Mouse (Mus musculus) central nervous system, embryonic 11.5 days (tissue): Measurements from ENCODE around the gene Bysl. TPM values are rescaled to one million over a fixed set of nuclear protein-coding genes. Genes with fewer than 3 reads are reported as not detected.

Source experiments
- polyA plus RNA-seq: library from polyadenylated mRNA; depleted of rRNA; stranded (reverse); fragments of >200 nt; gene quantifications from 2 replicates; pipeline ENCODE4 v1.2.3, GENCODE M21; 2012; rRNA removed

Bysl gene
- polyA plus RNA-seq = 23.2 and 24.1 TPM in 2 replicates

DNA sequence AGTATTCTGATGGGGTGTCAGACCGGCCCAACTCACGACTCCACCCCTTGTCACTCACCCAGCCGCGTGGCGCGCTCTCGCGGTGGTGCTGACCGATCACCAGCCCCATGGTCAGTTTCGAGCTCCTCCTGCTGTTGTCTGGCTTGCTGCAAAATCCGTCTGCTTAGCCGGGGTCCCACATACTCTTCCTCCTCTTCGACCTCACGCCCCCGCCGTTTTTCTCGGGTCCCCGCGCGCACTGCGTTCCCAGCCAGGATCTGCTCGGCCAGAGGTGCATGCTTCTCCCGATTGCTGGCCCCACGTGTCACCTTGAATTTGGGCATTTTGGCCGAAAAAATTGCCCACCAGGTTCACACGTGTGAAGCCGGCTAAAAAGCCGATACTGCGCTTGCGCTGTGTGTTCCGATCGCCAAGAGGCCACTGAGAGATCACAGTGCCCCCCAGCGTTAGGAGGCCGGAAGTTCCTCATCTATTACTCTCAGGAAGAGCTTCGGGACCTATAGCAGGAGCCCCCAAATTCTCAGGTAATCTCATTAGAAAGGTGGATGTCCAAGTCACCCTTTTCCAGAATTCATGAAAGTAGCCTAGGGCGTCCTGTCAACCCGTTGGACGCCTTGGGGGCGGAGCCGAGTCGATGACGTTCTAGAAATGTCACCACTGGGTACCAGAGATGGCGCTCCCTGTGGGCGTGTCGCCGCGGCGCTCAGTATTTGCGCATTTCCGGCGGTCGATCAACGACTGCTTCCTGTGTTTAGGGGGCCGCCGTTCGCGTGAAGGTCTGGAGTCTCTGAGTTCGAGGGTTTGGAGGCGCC lies at the start of gene Bysl, which contains the start of the genes Med20 and Gm20517:
TSS of gene Bysl (minus strand) at position 644 of the 812 bp plus-strand sequence.
TSS of gene Med20 (plus strand) at position 734 of the 812 bp plus-strand sequence.
TSS of gene Gm20517 (plus strand) at position 741 of the 812 bp plus-strand sequence.

GRCm38 (mm10) chr17:47630678-47631065 lies 19.4 kb upstream of the Bysl start, which contains the start of gene Usp49:
TSS of gene Usp49 (plus strand) at chr17:47630690.

Other genes with a start within 250 kb of the Bysl start
- gene Mrps10, start 242.6 kb downstream of the Bysl start, polyA plus RNA-seq = 49.7 and 55.2 TPM in 2 replicates
- 1.1 and 1.3 TPM in 2 replicates for gene Guca1b, start 226.1 kb downstream of the Bysl start, polyA plus RNA-seq
- 0.99 and 2.2 TPM in 2 replicates for gene Guca1a, start 210.9 kb downstream of the Bysl start, polyA plus RNA-seq
- gene AI661453, start 174.9 kb downstream of the Bysl start, polyA plus RNA-seq = 0.60 and 0.67 TPM in 2 replicates
- gene 1700001C19Rik, start 174.1 kb downstream of the Bysl start, polyA plus RNA-seq = 0.05 and 0.15 TPM in 2 replicates
- 47.4 and 48.0 TPM in 2 replicates for gene Taf8, start 109.2 kb downstream of the Bysl start, polyA plus RNA-seq
- 194 and 197 TPM in 2 replicates for gene Ccnd3, start 106.4 kb downstream of the Bysl start, polyA plus RNA-seq
- 47.8 and 57.1 TPM in 2 replicates for gene Med20, start 90 bp upstream of the Bysl start, polyA plus RNA-seq
- 2.2 and 4.3 TPM in 2 replicates for gene Gm20517, start 97 bp upstream of the Bysl start, polyA plus RNA-seq
- gene Usp49, start 19.2 kb upstream of the Bysl start, polyA plus RNA-seq = 21.1 and 27.6 TPM in 2 replicates
- gene Tomm6, start 76.9 kb upstream of the Bysl start, polyA plus RNA-seq = 104 and 158 TPM in 2 replicates
- 18.9 and 19.9 TPM in 2 replicates for gene Frs3, start 77.5 kb upstream of the Bysl start, polyA plus RNA-seq
- 0.94 and 2.4 TPM in 2 replicates for gene Gm21981, start 83.0 kb upstream of the Bysl start, polyA plus RNA-seq
- 0.93 and 4.4 TPM in 2 replicates for gene Prickle4, start 83.2 kb upstream of the Bysl start, polyA plus RNA-seq
- gene Pgc, start 115.3 kb upstream of the Bysl start, polyA plus RNA-seq = not detected in 2 replicates
- gene Tfeb, start 125.5 kb upstream of the Bysl start, polyA plus RNA-seq = 2.1 and 2.8 TPM in 2 replicates
- 80.5 and 157 TPM in 2 replicates for gene Mdfi, start 223.2 kb upstream of the Bysl start, polyA plus RNA-seq